Mouse (Mus musculus) cerebellum, adult 2 months (tissue): ENCODE results near the gene Adam11. TPM values are rescaled to one million over a fixed set of nuclear protein-coding genes. Genes with fewer than 3 reads are reported as not detected.

Source experiments
- DNase-seq, 2 experiments: peaks; one replicate each; pipeline ENCODE4 v3.0.0; 2021
- H3K27ac ChIP-seq: fragments of 200-500 bp; 2 replicates; pipeline ENCODE4 v1.5.1; 2012; ENCODE audit warnings: low read length, control low read depth, inconsistent platforms; ENCODE audit not compliant: insufficient read depth
- H3K27me3 ChIP-seq: fragments of 200-500 bp; 2 replicates; pipeline ENCODE4 v1.6.1; 2012; ENCODE audit warnings: inconsistent platforms, mild to moderate bottlenecking, low read length, moderate library complexity; ENCODE audit not compliant: control insufficient read depth, insufficient read depth
- H3K4me1 ChIP-seq: fragments of 200-500 bp; 2 replicates; pipeline ENCODE4 v1.6.1; 2011; ENCODE audit warnings: low read length; ENCODE audit not compliant: control insufficient read depth, insufficient read depth
- H3K4me3 ChIP-seq: fragments of 200-500 bp; replicated peaks from 2 replicates; pipeline ENCODE3; 2011; ENCODE audit warnings: mild to moderate bottlenecking, low read depth, low read length, control low read depth; ENCODE audit not compliant: insufficient read depth
- CTCF ChIP-seq: fragments of 200-500 bp; IDR thresholded peaks from 2 replicates; pipeline ENCODE4 v1.5.1; 2011; ENCODE audit warnings: low read depth, mild to moderate bottlenecking, control low read depth, low read length, moderate library complexity, borderline replicate concordance; ENCODE audit not compliant: insufficient read depth
- POLR2A ChIP-seq: fragments of 200-500 bp; IDR thresholded peaks from 2 replicates; pipeline ENCODE4 v1.6.1; 2011; ENCODE audit warnings: low read length, control low read depth, borderline replicate concordance; ENCODE audit not compliant: insufficient read depth
- WGBS: fragments of 180-500 bp; shearing (Covaris S2); methylation state at CpG from one replicate; pipeline ENCODE4 v1.1.7; 2018; 5-methylcytosine and 5-hydroxymethylcytosine counted together
- polyA plus RNA-seq: library from polyadenylated mRNA; depleted of rRNA; stranded (reverse); fragments of >200 nt; gene quantifications from 2 replicates; pipeline ENCODE4 v1.2.3, GENCODE M21; 2012

The Adam11 gene
- polyA plus RNA-seq, 1 experiment, result 207 TPM

DNA sequence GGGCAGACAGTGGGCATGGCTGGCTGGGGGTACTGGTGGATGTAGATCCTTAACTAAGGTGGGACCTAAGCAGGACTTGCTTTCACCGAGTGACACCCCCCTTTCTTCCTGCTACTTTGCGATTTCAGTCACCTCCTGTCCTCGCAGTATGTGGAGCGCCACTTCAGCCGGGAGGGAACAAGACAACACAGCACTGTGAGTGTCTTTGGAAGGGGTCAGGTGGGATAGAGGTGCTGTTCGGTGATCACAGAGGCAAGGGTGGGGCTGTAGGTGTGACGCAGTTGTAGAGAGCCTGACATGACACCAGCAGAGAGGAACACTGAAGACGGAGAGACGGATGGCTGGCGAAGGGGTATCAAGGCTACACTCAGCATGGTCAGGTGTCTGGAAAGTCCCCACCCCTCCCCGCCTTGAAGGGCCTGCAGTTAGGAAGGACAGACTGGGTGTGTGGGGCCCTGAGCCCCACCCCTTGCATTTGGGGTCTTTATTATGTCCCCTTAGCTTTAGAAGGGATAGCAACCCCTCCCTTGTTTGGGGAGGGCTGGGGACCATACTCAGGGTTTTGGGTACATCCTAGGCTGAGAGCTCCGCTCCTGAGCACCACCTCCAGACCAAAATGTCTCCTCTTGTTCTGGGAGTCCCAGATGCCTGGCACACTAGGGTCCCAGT, 8.9 kb downstream of the Adam11 start:
- Histone ChIP-seq H3K4me1 (peaks cover 85% of the 10 kb centered on the region), H3K27ac (peak overlapping the region; percentile 31), H3K4me3 (no peak overlapping the region), H3K27me3 (no peaks in the 10 kb centered on the region)
- no peak for TF ChIP-seq CTCF
- no peak for TF ChIP-seq POLR2A
- peak in 1 of 2 experiments; percentile 53 for DNase-seq
- 51% methylated on average over 12 of the region's 12 CpGs for WGBS

GRCm38 (mm10) chr11:102770662-102771435, 9.6 kb downstream of the Adam11 start:
- Histone ChIP-seq H3K27me3 (no peaks in the 10 kb centered on the region), H3K4me1 (peaks cover 85% of the 10 kb centered on the region), H3K4me3 (no peak overlapping the region), H3K27ac (peak overlapping the region; percentile 31)
- 17% methylated on average over 15 of the region's 15 CpGs for WGBS
- TF ChIP-seq POLR2A (no peak), CTCF (no peak)
- DNase-seq, result peak in 1 of 2 experiments; percentile 61

DNA sequence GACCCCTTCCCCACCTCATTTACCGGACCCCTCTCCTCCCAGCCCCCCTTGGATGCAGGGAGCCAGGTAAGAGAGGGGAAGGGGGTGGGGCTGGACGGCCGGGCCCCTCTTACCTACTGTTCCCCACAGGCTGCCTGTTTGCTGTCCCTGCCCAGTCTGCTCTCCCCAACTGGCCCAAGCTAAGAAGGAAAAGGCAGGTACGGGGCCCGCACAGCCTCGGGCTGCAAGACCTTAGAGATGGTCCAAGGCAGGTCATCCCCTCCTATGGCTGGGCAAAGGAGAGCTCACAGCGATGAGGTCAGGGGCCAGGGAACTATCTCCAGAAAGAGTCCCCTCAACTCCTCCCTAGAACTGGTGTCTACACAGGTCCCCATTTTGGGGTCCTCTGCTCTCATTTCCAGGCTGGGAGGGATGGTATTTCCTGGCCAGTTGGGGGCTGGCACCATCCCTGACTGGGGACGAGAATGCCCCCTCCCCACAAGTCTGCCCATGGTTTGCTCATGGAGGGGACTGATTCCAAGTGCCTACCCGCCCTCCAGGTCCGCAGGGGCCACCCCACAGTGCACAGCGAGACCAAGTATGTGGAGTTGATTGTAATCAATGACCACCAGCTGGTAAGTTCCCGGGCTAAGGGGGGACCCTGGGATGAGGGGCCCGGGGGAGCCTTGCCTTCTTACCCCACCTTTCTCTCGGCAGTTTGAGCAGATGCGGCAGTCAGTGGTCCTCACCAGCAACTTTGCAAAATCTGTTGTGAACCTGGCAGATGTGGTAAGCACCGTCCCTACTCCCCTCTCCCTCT, 10.9 kb downstream of the Adam11 start:
- WGBS, result 36% methylated on average over 16 of the region's 16 CpGs

DNA sequence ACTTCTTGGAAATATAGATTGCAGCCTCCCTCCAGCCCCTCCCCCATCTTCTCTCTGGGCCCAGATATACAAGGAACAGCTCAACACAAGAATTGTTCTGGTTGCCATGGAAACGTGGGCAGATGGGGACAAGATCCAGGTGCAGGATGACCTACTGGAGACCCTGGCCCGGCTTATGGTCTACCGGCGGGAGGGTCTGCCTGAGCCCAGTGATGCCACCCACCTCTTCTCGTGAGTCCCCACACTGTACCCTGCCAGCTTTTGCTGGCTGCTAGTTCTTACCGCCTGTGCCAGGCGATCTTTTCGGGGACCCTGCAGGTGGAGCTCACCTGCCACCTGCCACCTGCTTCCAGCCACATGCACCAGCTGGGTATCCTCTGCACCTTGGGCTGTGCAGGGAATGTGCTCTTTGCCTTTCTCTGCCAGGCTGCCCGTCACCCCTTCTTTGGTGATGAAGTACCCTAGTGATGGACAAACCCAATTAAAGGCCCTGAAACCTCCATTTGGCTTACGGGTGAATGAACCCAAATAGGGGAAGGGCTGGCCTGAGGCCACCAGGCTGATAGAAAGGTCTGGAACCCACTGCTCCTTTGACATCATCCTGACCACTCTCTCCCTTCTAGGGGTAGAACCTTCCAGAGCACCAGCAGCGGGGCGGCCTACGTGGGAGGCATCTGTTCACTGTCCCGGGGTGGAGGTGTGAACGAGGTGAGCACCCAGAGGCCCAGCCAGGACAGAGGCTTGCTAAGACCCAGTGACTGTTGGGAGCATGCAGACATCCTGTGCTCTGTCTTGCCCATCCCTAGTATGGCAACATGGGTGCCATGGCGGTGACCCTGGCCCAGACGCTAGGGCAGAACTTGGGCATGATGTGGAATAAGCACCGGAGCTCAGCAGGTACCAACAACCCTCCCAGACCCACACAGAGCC, 11.8 kb downstream of the Adam11 start:
- Histone ChIP-seq H3K4me3 (no peak overlapping the region), H3K27me3 (no peaks in the 10 kb centered on the region), H3K27ac (peak overlapping the region; percentile 67), H3K4me1 (peaks cover 81% of the 10 kb centered on the region)
- TF ChIP-seq CTCF, result no peak
- TF ChIP-seq POLR2A, result no peak
- WGBS, result 32% methylated on average over 18 of the region's 18 CpGs
- DNase-seq, result peak; percentile 59 to 61

More for the DNA sequence above, 10.9 kb downstream of the Adam11 start:
- Histone ChIP-seq H3K4me3 (no peak overlapping the region), H3K27me3 (no peaks in the 10 kb centered on the region), H3K4me1 (peaks cover 81% of the 10 kb centered on the region), H3K27ac (no peak overlapping the region; the same call in 1 of the 2 replicates)
- TF ChIP-seq CTCF (no peak), POLR2A (no peak)
- DNase-seq, result peak; percentile 31 to 41

- H3K27ac ChIP-seq, result peak overlapping the region; percentile 78
- peak overlapping the region; percentile 31 for H3K4me3 ChIP-seq
- TF ChIP-seq CTCF, result peak; percentile 98
- TF ChIP-seq POLR2A, result no peak
- peak; percentile 87 to 93 for DNase-seq
- no peaks in the 10 kb centered on the region for H3K27me3 ChIP-seq
- WGBS, result 3% methylated on average over 45 of the region's 46 CpGs
- H3K4me1 ChIP-seq, result peaks cover 79% of the 10 kb centered on the region
These were observed 12.7 kb downstream of the Adam11 start for GRCm38 (mm10) chr11:102773713-102774611.

DNA sequence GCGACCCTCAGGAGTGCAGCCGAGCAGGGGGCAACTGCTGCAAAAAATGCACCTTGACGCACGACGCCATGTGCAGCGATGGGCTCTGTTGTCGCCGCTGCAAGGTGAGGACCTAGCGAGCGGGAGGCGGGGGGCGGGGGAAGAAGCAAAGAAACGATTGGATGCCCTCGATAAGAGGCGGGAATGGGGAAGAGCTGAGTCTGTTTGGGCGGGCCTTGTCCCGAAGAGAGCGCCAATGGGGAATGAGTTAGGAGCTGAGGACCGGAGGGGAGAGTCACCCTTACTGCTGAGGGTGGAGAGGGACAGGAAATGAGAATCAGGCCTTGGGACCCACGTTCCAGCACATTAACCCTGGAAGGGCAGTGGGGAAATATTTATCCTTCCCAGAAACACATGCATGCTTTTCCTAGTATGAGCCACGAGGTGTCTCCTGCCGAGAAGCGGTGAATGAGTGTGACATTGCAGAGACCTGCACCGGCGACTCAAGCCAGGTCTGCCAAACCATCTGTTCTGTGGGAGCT, 13.4 kb downstream of the Adam11 start:
- WGBS, result 1% methylated on average over 25 of the region's 25 CpGs
- Histone ChIP-seq H3K27me3 (no peaks in the 10 kb centered on the region), H3K4me3 (peak overlapping the region; percentile 31), H3K4me1 (peaks cover 79% of the 10 kb centered on the region), H3K27ac (peak overlapping the region; percentile 78)
- peak; percentile 87 to 91 for DNase-seq
- TF ChIP-seq CTCF, result peak; percentile 41
- peak; percentile 50; the same call in 1 of the 2 replicates for TF ChIP-seq POLR2A

- TF ChIP-seq POLR2A (no peak), CTCF (peak; percentile 52; the same call in 1 of the 2 replicates)
These were observed 16.4 kb downstream of the Adam11 start for GRCm38 (mm10) chr11:102777598-102777997.

More at GRCm38 (mm10) chr11:102777598-102777997, 16.4 kb downstream of the Adam11 start:
- Histone ChIP-seq H3K4me3 (no peak overlapping the region), H3K4me1 (peaks cover 63% of the 10 kb centered on the region), H3K27ac (no peak overlapping the region), H3K27me3 (no peaks in the 10 kb centered on the region)
- 10% methylated on average over 21 of the region's 21 CpGs for WGBS
- peak; percentile 66 to 68 for DNase-seq
